Mouse (Mus musculus): ENCODE measurements around the gene Plekhm1.

GRCm38 (mm10) chr11:103425031-103425430 is 12.5 kb upstream of the Plekhm1 start:
- TF ChIP-seq POLR2A (IDR thresholded peaks at IDR 0.05; ENCODE audit: borderline replicate concordance, extremely low read depth, low read depth, low read length), result no peak
- no peak for TF ChIP-seq CTCF (IDR thresholded peaks at IDR 0.05; ENCODE audit: insufficient read depth, low read length)

Data from lung, adult 2 months (tissue).